In the genomic region with DNA sequence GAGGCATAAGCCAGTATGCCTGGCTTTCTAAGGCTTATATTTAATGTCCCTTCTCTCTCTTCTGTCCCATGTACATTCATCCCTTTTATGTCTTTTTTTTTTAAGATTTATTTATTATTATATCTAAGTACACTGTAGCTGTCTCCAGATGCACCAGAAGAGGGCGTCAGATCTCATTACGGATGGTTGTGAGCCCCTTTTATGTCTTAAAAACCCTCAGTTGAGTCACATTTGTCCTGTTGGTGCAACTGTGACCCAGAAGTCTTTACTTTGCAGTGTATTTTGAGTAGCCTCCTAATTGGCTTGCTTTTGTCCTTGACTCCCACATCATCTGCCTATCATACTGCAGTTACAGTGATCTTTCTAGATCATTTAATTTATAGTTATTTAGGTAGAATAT, we compare ENCODE assay signal across 14 mouse cellular contexts. TPM values are rescaled to one million over a fixed set of nuclear protein-coding genes. Genes with fewer than 3 reads are reported as not detected.
DNase-seq lines count a peak whose midpoint lies in the region; ATAC-seq and TF ChIP-seq lines count a peak whose summit lies in the region.
"Had no signal": no experiment of that assay in that cellular context is flagged by ENCODE, and none has a peak within 500 bp of the region (broad histone marks: within the 10 kb centered on the region; RNA-seq: fewer than 3 reads in every experiment).

No protein-coding gene starts in this region.

- intact Hi-C loops in left cerebral cortex, adult 2 months (cut with DNase I): no loop called here
- intact Hi-C loops in left cerebral cortex, postnatal 25 days (cut with DNase I): loop anchor here (5.0 kb wide), 1 partner anchor 116 kb away; a partner anchor contains a TSS

- no peak for TF ChIP-seq CTCF in forebrain, postnatal 0 days (IDR thresholded peaks at IDR 0.05; ENCODE audit: low read depth)
- TF ChIP-seq CTCF in left cerebral cortex, adult 2 months (IDR thresholded peaks at IDR 0.05): peak; percentile 26
- 0 out of 2 replicates have a peak, but pooled peaks have one; percentile 9 for TF ChIP-seq CTCF in midbrain, postnatal 0 days (IDR thresholded peaks at IDR 0.05)

- no peak for ATAC-seq in forebrain, postnatal 0 days
- no peak for ATAC-seq in midbrain, postnatal 0 days (ENCODE audit: low FRiP score)

- H3K36me3 ChIP-seq in forebrain, embryonic 10.5 days (replicated peaks): peaks cover 50% of the 10 kb centered on the region
- peaks cover 37% of the 10 kb centered on the region for H3K36me3 ChIP-seq in forebrain, postnatal 0 days (ENCODE audit: insufficient read depth)
- H3K36me3 ChIP-seq in limb, embryonic 10.5 days: peaks cover 54% of the 10 kb centered on the region
- H3K36me3 ChIP-seq in midbrain, postnatal 0 days (ENCODE audit: insufficient read depth, low read length): peaks cover 33% of the 10 kb centered on the region

- H3K9me3 ChIP-seq in forebrain, embryonic 10.5 days: no peaks in the 10 kb centered on the region
- H3K9me3 ChIP-seq in forebrain, postnatal 0 days (ENCODE audit: low read length): no peaks in the 10 kb centered on the region
- H3K9me3 ChIP-seq in limb, embryonic 10.5 days (replicated peaks): no peaks in the 10 kb centered on the region
- H3K9me3 ChIP-seq in midbrain, postnatal 0 days (ENCODE audit: low read length): no peaks in the 10 kb centered on the region
- H3K9me3 ChIP-seq: stomach, embryonic 15.5 days had no signal

- no peak overlapping the region for H3K4me2 ChIP-seq in forebrain, postnatal 0 days (ENCODE audit: low read depth)
- no peak overlapping the region for H3K4me2 ChIP-seq in midbrain, postnatal 0 days (ENCODE audit: low read depth, low read length, poor library complexity, severe bottlenecking)

- H3K27ac ChIP-seq in forebrain, embryonic 10.5 days: no peak overlapping the region
- no peak overlapping the region for H3K27ac ChIP-seq in forebrain, postnatal 0 days (ENCODE audit: low read depth, low read length)
- H3K27ac ChIP-seq in left cerebral cortex, adult 2 months: no peak overlapping the region
- H3K27ac ChIP-seq in limb, embryonic 10.5 days: no peak overlapping the region
- no peak overlapping the region for H3K27ac ChIP-seq in midbrain, postnatal 0 days (ENCODE audit: low read depth, low read length)
- H3K27ac ChIP-seq: stomach, embryonic 15.5 days had no signal

- no peak overlapping the region for H3K9ac ChIP-seq in forebrain, postnatal 0 days
- no peak overlapping the region for H3K9ac ChIP-seq in midbrain, postnatal 0 days (replicated peaks; ENCODE audit: low read length, poor library complexity, severe bottlenecking)
- H3K9ac ChIP-seq: stomach, embryonic 15.5 days had no signal

- H3K27me3 ChIP-seq in forebrain, embryonic 10.5 days (ENCODE audit: poor library complexity, severe bottlenecking): no peaks in the 10 kb centered on the region
- H3K27me3 ChIP-seq in forebrain, postnatal 0 days (ENCODE audit: insufficient read depth, low read length): no peaks in the 10 kb centered on the region
- no peaks in the 10 kb centered on the region for H3K27me3 ChIP-seq in limb, embryonic 10.5 days (ENCODE audit: low read depth, poor library complexity, severe bottlenecking)
- no peaks in the 10 kb centered on the region for H3K27me3 ChIP-seq in midbrain, postnatal 0 days (ENCODE audit: insufficient read depth, low read length)
- H3K27me3 ChIP-seq: stomach, embryonic 15.5 days had no signal

- no peak for DNase-seq in forebrain, embryonic 10.5 days (ENCODE audit: extremely low spot score, low spot score)
- DNase-seq in forebrain, postnatal 0 days: no peak
- no peak for DNase-seq in left cerebral cortex, adult 2 months (ENCODE audit: extremely low spot score in 1 of 2, low spot score in 2 of 2)
- no peak for DNase-seq in left cerebral cortex, postnatal 25 days (ENCODE audit: low spot score in 2 of 2)
- no peak for DNase-seq in limb, embryonic 10.5 days (ENCODE audit: low spot score)
- no peak for DNase-seq in midbrain, postnatal 0 days (ENCODE audit: low spot score)
- DNase-seq in cerebellum, postnatal 14 days: no peak
- DNase-seq in testis, postnatal 10 days (ENCODE audit: low spot score): no peak
- DNase-seq: adrenal gland, postnatal 25 days; cerebellum, adult 11 months; kidney, adult 11 months; right cerebral cortex, postnatal 4 days had no signal

- peaks cover 16% of the 10 kb centered on the region for H3K4me1 ChIP-seq in forebrain, embryonic 10.5 days
- H3K4me1 ChIP-seq in forebrain, postnatal 0 days (ENCODE audit: insufficient read depth): peaks cover 12% of the 10 kb centered on the region; the same call in 1 of the 2 replicates
- peaks cover 16% of the 10 kb centered on the region for H3K4me1 ChIP-seq in limb, embryonic 10.5 days
- H3K4me1 ChIP-seq in midbrain, postnatal 0 days (ENCODE audit: insufficient read depth, low read length): 0 out of 2 replicates have a peak, but pooled peaks cover 6% of the 10 kb centered on the region

- WGBS in forebrain, embryonic 10.5 days: 70% methylated on average over 2 of the region's 2 CpGs
- 43% methylated on average over 2 of the region's 2 CpGs for WGBS in forebrain, postnatal 0 days
- WGBS in limb, embryonic 10.5 days: 62% methylated on average over 2 of the region's 2 CpGs
- WGBS in midbrain, postnatal 0 days: 47% methylated on average over 2 of the region's 2 CpGs

- peak overlapping the region; percentile 72; the same call in 1 of the 2 replicates for H3K4me3 ChIP-seq in forebrain, embryonic 10.5 days
- H3K4me3 ChIP-seq in forebrain, postnatal 0 days (ENCODE audit: low read depth, low read length): no peak overlapping the region
- H3K4me3 ChIP-seq in left cerebral cortex, adult 2 months: no peak overlapping the region; the same call in 1 of the 2 replicates
- H3K4me3 ChIP-seq in limb, embryonic 10.5 days: peak overlapping the region; percentile 78; the same call in 1 of the 2 replicates
- no peak overlapping the region for H3K4me3 ChIP-seq in midbrain, postnatal 0 days (ENCODE audit: low read depth, low read length)
- H3K4me3 ChIP-seq: stomach, embryonic 15.5 days had no signal

RNA-seq across cellular contexts. Expression of a gene that starts 1.9 kb away (rescaled TPM):
- 544 and 556 TPM in 2 replicates for polyA plus RNA-seq in forebrain, embryonic 10.5 days (2016; fragmentation: Nextera tagmentation; extraction: Ambion mirVana)
- 237 and 242 TPM in 2 replicates for total RNA-seq in forebrain, postnatal 0 days (2014; rRNA removed)
- polyA plus RNA-seq in forebrain, postnatal 0 days (2015; fragmentation: Nextera tagmentation; extraction: Ambion mirVana): 287 and 331 TPM in 2 replicates
- 100 to 1,000 TPM; 218 to 233 TPM for total RNA-seq in left cerebral cortex, adult 2 months (2021)
- total RNA-seq in left cerebral cortex, postnatal 25 days (2021): 100 to 1,000 TPM; 230 to 231 TPM
- polyA plus RNA-seq in limb, embryonic 10.5 days (2016; fragmentation: Nextera tagmentation; extraction: Ambion mirVana): 517 and 538 TPM in 2 replicates
- total RNA-seq in midbrain, postnatal 0 days (2014; rRNA removed): 201 and 235 TPM in 2 replicates
- polyA plus RNA-seq in midbrain, postnatal 0 days (2015; fragmentation: Nextera tagmentation; extraction: Ambion mirVana): 311 and 316 TPM in 2 replicates

RNA-seq across cellular contexts. Expression of a gene that starts 14.8 kb away (rescaled TPM):
- 254 TPM in 2 replicates for polyA plus RNA-seq in forebrain, embryonic 10.5 days (2016; fragmentation: Nextera tagmentation; extraction: Ambion mirVana)
- total RNA-seq in forebrain, postnatal 0 days (2014; rRNA removed): 223 and 282 TPM in 2 replicates
- 89.8 and 111 TPM in 2 replicates for polyA plus RNA-seq in forebrain, postnatal 0 days (2015; fragmentation: Nextera tagmentation; extraction: Ambion mirVana)
- 100 to 1,000 TPM; 278 to 283 TPM for total RNA-seq in left cerebral cortex, adult 2 months (2021)
- 100 to 1,000 TPM; 279 to 287 TPM for total RNA-seq in left cerebral cortex, postnatal 25 days (2021)
- 267 and 277 TPM in 2 replicates for polyA plus RNA-seq in limb, embryonic 10.5 days (2016; fragmentation: Nextera tagmentation; extraction: Ambion mirVana)
- 403 and 430 TPM in 2 replicates for total RNA-seq in midbrain, postnatal 0 days (2014; rRNA removed)
- polyA plus RNA-seq in midbrain, postnatal 0 days (2015; fragmentation: Nextera tagmentation; extraction: Ambion mirVana): 102 and 118 TPM in 2 replicates

RNA-seq across cellular contexts. Expression of a gene that starts 23.7 kb away (rescaled TPM):
- 4.3 and 5.1 TPM in 2 replicates for polyA plus RNA-seq in forebrain, embryonic 10.5 days (2016; fragmentation: Nextera tagmentation; extraction: Ambion mirVana)
- 17.8 and 22.4 TPM in 2 replicates for total RNA-seq in forebrain, postnatal 0 days (2014; rRNA removed)
- polyA plus RNA-seq in forebrain, postnatal 0 days (2015; fragmentation: Nextera tagmentation; extraction: Ambion mirVana): 6.1 and 8.7 TPM in 2 replicates
- 10 to 100 TPM; 24.7 to 28.9 TPM for total RNA-seq in left cerebral cortex, adult 2 months (2021)
- 10 to 100 TPM; 21.5 to 26.8 TPM for total RNA-seq in left cerebral cortex, postnatal 25 days (2021)
- polyA plus RNA-seq in limb, embryonic 10.5 days (2016; fragmentation: Nextera tagmentation; extraction: Ambion mirVana): 1.9 and 2.6 TPM in 2 replicates
- 24.4 and 26.9 TPM in 2 replicates for total RNA-seq in midbrain, postnatal 0 days (2014; rRNA removed)
- polyA plus RNA-seq in midbrain, postnatal 0 days (2015; fragmentation: Nextera tagmentation; extraction: Ambion mirVana): 16.7 and 16.9 TPM in 2 replicates
- total RNA-seq: megakaryocyte, adult 5-6 weeks had no signal

RNA-seq across cellular contexts. Expression of a gene that starts 32.2 kb away (rescaled TPM):
- 2.4 and 2.5 TPM in 2 replicates for polyA plus RNA-seq in forebrain, embryonic 10.5 days (2016; fragmentation: Nextera tagmentation; extraction: Ambion mirVana)
- total RNA-seq in forebrain, postnatal 0 days (2014; rRNA removed): 44.1 and 51.0 TPM in 2 replicates
- 45.3 and 57.0 TPM in 2 replicates for polyA plus RNA-seq in forebrain, postnatal 0 days (2015; fragmentation: Nextera tagmentation; extraction: Ambion mirVana)
- total RNA-seq in left cerebral cortex, adult 2 months (2021): 100 to 1,000 TPM; 178 to 192 TPM
- total RNA-seq in left cerebral cortex, postnatal 25 days (2021): 100 to 1,000 TPM; 151 to 168 TPM
- polyA plus RNA-seq in limb, embryonic 10.5 days (2016; fragmentation: Nextera tagmentation; extraction: Ambion mirVana): 0.50 and 0.79 TPM in 2 replicates
- total RNA-seq in midbrain, postnatal 0 days (2014; rRNA removed): 86.3 and 111 TPM in 2 replicates
- 85.4 and 87.6 TPM in 2 replicates for polyA plus RNA-seq in midbrain, postnatal 0 days (2015; fragmentation: Nextera tagmentation; extraction: Ambion mirVana)

RNA-seq across cellular contexts. Expression of a gene that starts 39.7 kb away (rescaled TPM):
- polyA plus RNA-seq in forebrain, embryonic 10.5 days (2016; fragmentation: Nextera tagmentation; extraction: Ambion mirVana): 6.3 and 7.1 TPM in 2 replicates
- total RNA-seq in forebrain, postnatal 0 days (2014; rRNA removed): 169 and 200 TPM in 2 replicates
- polyA plus RNA-seq in forebrain, postnatal 0 days (2015; fragmentation: Nextera tagmentation; extraction: Ambion mirVana): 81.6 and 89.9 TPM in 2 replicates
- 100 to 1,000 TPM; 320 to 343 TPM for total RNA-seq in left cerebral cortex, adult 2 months (2021)
- 100 to 1,000 TPM; 319 to 375 TPM for total RNA-seq in left cerebral cortex, postnatal 25 days (2021)
- polyA plus RNA-seq in limb, embryonic 10.5 days (2016; fragmentation: Nextera tagmentation; extraction: Ambion mirVana): 2.7 and 3.8 TPM in 2 replicates
- total RNA-seq in midbrain, postnatal 0 days (2014; rRNA removed): 152 and 173 TPM in 2 replicates
- 70.9 and 75.9 TPM in 2 replicates for polyA plus RNA-seq in midbrain, postnatal 0 days (2015; fragmentation: Nextera tagmentation; extraction: Ambion mirVana)

Comparison
In these comparisons a context has a peak if more than half of its experiments do, and no peak if none do; other contexts are left out.
1. H3K4me3 ChIP-seq: peak in forebrain, embryonic 10.5 days (single experiment) and limb, embryonic 10.5 days (single experiment); none in forebrain, postnatal 0 days (single experiment), left cerebral cortex, adult 2 months (single experiment) and midbrain, postnatal 0 days (single experiment).